Mouse (Mus musculus): ENCODE data around the gene Ubl5.

- no peak for TF ChIP-seq TAL1 (IDR thresholded peaks at IDR 0.05; ENCODE audit: low read length)
- no peak for TF ChIP-seq GATA1 (IDR thresholded peaks at IDR 0.05; ENCODE audit: low read length)
These were observed 303 bp downstream of the Ubl5 start for GRCm38 (mm10) chr9:20642896-20643466.
